Mouse (Mus musculus) hindlimb bud, embryonic 11.5 days (tissue): ENCODE results near the gene Kbtbd4.

Experiments
- DNase-seq: peaks from one replicate; pipeline ENCODE4 v3.0.0-alpha.2; 2012; ENCODE audit warnings: low read depth, low spot score; ENCODE audit errors: extremely low spot score

Gene Kbtbd4

DNA sequence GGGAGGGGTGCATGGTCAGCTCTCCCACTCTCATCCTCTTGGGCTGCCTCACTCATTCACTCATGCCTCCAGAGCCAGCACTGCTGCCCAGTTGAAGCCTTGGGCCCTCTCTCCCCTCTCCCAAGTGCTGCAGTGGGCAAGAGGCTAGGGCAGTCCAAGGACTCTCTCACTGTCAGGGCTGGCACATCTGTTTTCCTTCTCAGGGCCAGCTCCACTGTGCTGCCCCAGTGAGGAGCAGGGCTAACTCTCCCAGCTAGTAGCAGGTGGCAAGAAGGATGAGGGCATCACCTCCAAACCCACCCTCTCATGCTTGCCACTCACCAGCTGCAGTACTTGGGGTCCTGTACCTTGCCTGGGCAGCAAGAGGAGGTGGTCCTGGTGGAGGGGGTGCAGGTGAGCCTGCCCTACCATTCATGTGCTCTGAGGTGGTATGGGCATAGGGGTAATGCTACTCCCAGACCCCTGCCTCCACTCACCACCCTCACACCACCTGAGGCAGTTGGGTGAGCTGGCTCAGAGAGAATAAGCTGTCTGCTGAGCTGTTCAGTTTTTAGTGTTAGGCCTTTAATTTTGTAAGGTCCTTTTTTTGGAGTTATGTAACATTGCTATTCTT, 46.1 kb downstream of the Kbtbd4 start:
- no peak for DNase-seq

DNA sequence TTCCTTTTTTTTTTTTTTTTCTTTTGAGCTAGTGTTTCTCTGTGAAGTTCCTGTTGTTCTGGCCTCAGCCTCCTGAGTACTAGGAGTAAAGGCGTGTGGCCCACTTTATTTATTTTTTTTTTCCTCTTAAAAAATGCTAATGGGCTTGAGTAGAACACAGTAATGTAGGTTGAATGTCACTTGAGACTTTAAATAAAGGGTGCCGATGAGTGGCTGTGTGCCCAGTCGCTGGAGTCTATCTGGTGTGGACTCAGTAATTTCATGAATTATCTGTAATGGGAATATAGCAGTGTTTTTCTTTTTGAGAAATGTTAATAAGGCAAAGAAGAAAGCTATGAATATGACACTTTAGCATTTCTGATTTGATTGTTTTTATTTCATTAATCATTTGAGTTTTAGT, 48.9 kb downstream of the Kbtbd4 start:
- DNase-seq: no peak

DNA sequence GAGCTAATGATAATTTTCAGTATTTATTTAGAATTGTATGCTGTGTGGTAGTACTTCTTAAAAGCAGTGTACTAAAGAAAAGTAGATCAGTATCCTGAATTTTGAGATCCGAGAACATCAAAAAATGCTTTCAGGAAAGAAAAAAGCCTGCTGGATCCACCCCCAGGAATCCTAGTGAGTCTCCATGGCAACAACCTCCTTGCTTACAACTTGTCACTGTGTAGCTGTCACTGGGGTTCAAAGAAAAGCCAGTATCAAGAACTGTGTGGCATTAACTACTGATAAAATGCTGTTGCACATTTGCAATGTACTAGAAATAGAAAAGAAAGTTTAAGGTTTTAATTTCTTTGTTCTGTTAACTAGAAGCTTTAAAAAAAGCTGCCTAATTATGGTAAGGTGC, 51.5 kb downstream of the Kbtbd4 start:
- DNase-seq: no peak

GRCm38 (mm10) chr2:90958856-90959255, 54.3 kb downstream of the Kbtbd4 start:
- DNase-seq: no peak

DNA sequence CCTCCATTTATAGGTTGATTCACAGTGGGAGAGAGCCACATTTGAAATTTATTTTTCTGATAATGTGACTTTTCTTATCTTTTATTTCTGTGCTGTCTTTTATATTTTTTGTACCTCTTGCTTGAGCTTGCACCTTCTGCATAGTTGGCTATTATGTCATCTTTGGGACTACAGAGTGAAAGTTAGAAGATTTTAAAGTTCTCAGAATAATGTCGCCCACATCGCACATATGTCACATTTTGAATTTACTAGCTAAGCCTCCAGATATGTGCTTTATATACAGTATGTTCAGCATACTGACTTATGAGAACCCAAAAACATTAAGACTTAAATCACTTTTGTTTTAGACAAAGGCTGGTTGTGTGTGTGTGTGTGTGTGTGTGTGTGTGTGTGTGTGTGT, 55.5 kb downstream of the Kbtbd4 start:
- no peak for DNase-seq
